Mouse (Mus musculus) testis, adult 2 months (tissue): ENCODE data around the gene Tcea3. TPM values are rescaled to one million over a fixed set of nuclear protein-coding genes. Genes with fewer than 3 reads are reported as not detected.

Experiments
- H3K27ac ChIP-seq: fragments of 200-500 bp; 2 replicates; pipeline ENCODE4 v1.5.1; 2012; ENCODE audit warnings: low read depth, low read length; ENCODE audit not compliant: control insufficient read depth, insufficient read depth
- H3K27me3 ChIP-seq: fragments of 200-500 bp; 2 replicates; pipeline ENCODE4 v1.6.1; 2012; ENCODE audit warnings: mild to moderate bottlenecking, low read length, moderate library complexity; ENCODE audit not compliant: control insufficient read depth, insufficient read depth
- H3K36me3 ChIP-seq: fragments of 200-500 bp; 2 replicates; pipeline ENCODE4 v1.6.1; 2012; ENCODE audit warnings: mild to moderate bottlenecking, low read length; ENCODE audit not compliant: control insufficient read depth, insufficient read depth
- H3K4me1 ChIP-seq: fragments of 200-500 bp; 2 replicates; pipeline ENCODE4 v1.6.1; 2012; ENCODE audit warnings: low read length; ENCODE audit not compliant: control insufficient read depth, insufficient read depth
- H3K4me3 ChIP-seq: fragments of 200-500 bp; 2 replicates; pipeline ENCODE4 v1.5.1; 2012; ENCODE audit warnings: low read depth, mild to moderate bottlenecking, low read length, moderate library complexity, mixed read lengths; ENCODE audit not compliant: control insufficient read depth
- CTCF ChIP-seq: fragments of 200-500 bp; IDR thresholded peaks from 2 replicates; pipeline ENCODE4 v1.5.1; 2012; ENCODE audit warnings: low read depth, mild to moderate bottlenecking, inconsistent platforms, low read length, moderate library complexity; ENCODE audit not compliant: control insufficient read depth, insufficient read depth, insufficient replicate concordance
- POLR2A ChIP-seq: fragments of 200-500 bp; IDR thresholded peaks from 2 replicates; pipeline ENCODE4 v1.6.1; 2012; ENCODE audit warnings: low read depth, mild to moderate bottlenecking, inconsistent platforms, low read length, moderate library complexity; ENCODE audit not compliant: control insufficient read depth
- polyA plus RNA-seq: library from polyadenylated mRNA; depleted of rRNA; stranded (reverse); fragments of >200 nt; gene quantifications from 2 replicates; pipeline ENCODE4 v1.2.3, GENCODE M21; 2012

The Tcea3 gene
- polyA plus RNA-seq, 1 experiment = 0.49 TPM

- H3K4me1 ChIP-seq = peaks cover 17% of the 10 kb centered on the region
- no peak overlapping the region for H3K4me3 ChIP-seq
- no peaks in the 10 kb centered on the region for H3K36me3 ChIP-seq
- TF ChIP-seq POLR2A = no peak
- TF ChIP-seq CTCF = peak; percentile 76
- no peak overlapping the region for H3K27ac ChIP-seq
- H3K27me3 ChIP-seq = no peaks in the 10 kb centered on the region
Measured at GRCm38 (mm10) chr4:136239622-136240021, 7.9 kb upstream of the Tcea3 start.

DNA sequence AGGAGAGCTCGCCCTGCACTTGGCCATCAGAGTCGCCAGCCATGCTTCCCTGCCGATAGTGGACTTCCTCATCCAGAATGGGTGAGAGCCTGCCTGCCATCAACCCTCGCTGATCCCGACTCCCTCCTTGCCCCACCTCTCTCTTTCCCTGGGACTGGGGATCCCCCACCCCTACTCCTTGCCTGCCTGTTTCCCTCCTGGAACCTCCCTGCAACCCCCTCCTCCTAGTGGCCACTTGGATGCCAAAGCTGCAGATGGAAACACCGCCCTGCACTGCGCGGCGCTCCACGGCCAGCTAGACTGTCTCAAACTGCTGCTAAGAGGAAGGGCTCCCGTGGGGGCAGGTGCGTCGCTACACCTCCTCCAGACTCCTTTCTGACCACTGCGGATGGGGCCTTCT is 7.4 kb upstream of the Tcea3 start:
- H3K4me3 ChIP-seq = no peak overlapping the region
- H3K27ac ChIP-seq = no peak overlapping the region
- no peaks in the 10 kb centered on the region for H3K36me3 ChIP-seq
- no peaks in the 10 kb centered on the region for H3K27me3 ChIP-seq
- no peak for TF ChIP-seq POLR2A
- no peak for TF ChIP-seq CTCF
- H3K4me1 ChIP-seq = peaks cover 17% of the 10 kb centered on the region

GRCm38 (mm10) chr4:136240955-136241354 is 6.6 kb upstream of the Tcea3 start:
- Histone ChIP-seq H3K4me1 (peaks cover 19% of the 10 kb centered on the region), H3K27ac (no peak overlapping the region), H3K27me3 (no peaks in the 10 kb centered on the region), H3K36me3 (no peaks in the 10 kb centered on the region), H3K4me3 (no peak overlapping the region)
- no peak for TF ChIP-seq POLR2A
- no peak for TF ChIP-seq CTCF

DNA sequence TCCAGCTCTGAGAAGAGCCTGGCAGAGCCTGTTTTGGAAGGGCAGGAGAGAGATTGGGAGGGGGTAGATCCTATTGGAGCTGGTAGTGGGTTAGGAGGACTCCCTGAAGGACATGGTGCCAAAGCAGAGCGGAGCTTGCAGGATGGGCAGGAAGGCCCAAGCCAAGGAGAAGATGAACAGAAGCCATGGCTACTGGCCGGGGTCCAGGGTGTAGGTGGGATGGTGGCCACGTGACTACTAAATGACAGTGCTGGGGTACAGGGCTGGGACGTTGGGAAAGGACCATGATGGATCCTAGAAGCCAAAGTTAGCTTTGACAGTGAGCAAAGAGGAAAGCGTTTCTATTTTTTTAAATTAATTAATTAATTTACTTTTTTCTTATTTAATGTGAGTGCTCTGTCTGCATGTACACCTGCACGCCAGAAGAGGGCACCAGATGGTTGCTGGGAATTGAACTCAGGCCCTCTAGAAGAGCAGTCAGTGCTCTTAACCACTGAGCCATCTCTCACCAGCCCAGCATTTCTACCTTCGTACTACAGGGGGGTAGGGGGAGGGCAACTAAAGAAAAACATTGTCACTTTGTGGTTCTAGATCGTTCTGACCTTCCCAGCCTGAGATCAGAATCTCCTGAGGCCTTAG is 5.3 kb upstream of the Tcea3 start:
- Histone ChIP-seq H3K27me3 (no peaks in the 10 kb centered on the region), H3K27ac (no peak overlapping the region), H3K4me3 (no peak overlapping the region), H3K36me3 (no peaks in the 10 kb centered on the region), H3K4me1 (peaks cover 23% of the 10 kb centered on the region)
- TF ChIP-seq CTCF (no peak; the same call in 1 of the 2 replicates), POLR2A (no peak)

DNA sequence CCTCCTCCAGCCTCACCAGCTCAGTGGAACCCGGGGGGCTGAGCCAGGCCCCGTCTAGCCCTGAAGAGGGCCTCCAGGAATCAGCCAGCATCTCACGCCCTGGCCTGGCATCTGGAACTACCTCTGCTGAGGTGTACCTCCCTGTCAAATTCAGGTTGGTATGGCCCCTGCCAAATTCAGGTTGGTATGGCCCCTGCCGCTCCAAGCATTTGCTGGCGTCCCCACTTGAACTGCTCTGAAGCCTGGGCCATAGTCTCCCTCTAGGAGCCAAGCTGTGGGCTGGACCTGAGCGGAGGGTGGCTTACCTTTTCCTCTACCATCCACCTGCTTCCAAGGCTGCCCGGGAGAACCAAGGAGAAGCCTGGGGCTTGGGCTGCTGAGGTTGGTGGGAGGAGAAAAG is 4.8 kb upstream of the Tcea3 start:
- TF ChIP-seq CTCF = no peak
- no peak for TF ChIP-seq POLR2A
- H3K4me1 ChIP-seq = peaks cover 28% of the 10 kb centered on the region

DNA sequence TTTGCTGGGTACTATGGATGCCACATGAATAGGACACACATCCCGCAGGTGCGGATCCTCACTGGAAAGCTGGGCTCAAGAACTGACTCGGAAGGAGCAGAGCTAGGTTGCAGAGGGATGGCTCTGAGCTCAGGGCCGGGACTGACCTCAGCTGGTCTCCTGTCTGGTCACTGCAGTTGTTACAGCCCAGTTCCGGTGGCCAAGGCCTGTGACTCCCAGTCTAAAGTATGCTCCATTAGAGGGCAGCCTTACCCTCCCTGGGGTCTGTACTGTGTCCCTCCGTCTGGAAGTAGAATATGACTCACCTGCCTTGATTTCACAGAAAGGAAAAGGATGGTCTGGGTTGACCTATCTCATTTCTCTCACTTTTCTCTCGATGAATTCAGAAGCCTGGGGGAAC is 3.3 kb upstream of the Tcea3 start:
- Histone ChIP-seq H3K36me3 (no peaks in the 10 kb centered on the region), H3K27me3 (no peaks in the 10 kb centered on the region; the same call in 1 of the 2 replicates), H3K4me3 (no peak overlapping the region), H3K27ac (no peak overlapping the region), H3K4me1 (peaks cover 24% of the 10 kb centered on the region)
- TF ChIP-seq CTCF (no peak), POLR2A (no peak)

More for the DNA sequence above, 4.8 kb upstream of the Tcea3 start:
- no peaks in the 10 kb centered on the region for H3K36me3 ChIP-seq
- H3K27ac ChIP-seq = no peak overlapping the region
- H3K27me3 ChIP-seq = no peaks in the 10 kb centered on the region
- no peak overlapping the region for H3K4me3 ChIP-seq

DNA sequence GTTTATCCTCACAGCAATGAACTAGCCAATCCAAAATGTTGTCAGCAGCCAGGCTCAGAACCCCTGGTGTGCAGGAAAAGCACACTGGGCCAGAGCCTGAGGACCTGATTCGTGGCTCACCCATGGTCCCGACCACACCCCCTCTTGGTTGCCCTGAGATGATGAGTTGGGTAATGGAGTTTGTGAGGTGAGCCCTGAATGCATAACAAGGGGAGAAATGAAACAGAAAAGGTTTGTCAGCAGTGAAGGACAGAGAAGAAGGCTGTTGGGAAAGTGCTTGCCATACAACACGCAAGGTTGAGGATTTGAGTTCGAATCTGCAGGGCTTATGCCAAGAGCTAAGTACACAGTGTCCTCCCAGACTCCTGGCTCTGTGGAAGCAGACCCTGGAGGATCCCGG is 1.8 kb upstream of the Tcea3 start:
- Histone ChIP-seq H3K27ac (no peak overlapping the region), H3K27me3 (no peaks in the 10 kb centered on the region; the same call in 1 of the 2 replicates), H3K4me3 (no peak overlapping the region), H3K4me1 (peaks cover 20% of the 10 kb centered on the region), H3K36me3 (no peaks in the 10 kb centered on the region)
- TF ChIP-seq CTCF = no peak
- no peak for TF ChIP-seq POLR2A

DNA sequence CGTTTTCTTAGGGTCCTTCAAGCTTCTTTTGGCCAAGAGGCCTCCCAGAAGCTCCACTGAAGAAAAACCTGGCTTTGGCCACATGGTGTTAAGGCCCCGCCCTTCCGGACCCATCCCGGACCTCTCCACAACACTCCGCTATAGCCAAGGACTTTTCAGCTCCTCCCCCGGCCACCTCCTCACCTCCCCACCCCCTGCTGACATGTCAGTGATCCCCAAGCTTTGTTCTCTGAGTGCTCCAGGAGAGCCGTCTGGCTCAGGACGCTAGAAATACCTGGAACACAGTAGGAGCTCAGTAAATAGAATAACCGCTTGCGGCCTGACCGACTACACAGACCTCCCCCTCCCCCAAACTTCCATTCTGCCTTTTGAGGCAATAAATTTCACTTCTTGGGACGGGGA is 960 bp upstream of the Tcea3 start:
- Histone ChIP-seq H3K36me3 (no peaks in the 10 kb centered on the region), H3K27me3 (no peaks in the 10 kb centered on the region; the same call in 1 of the 2 replicates), H3K27ac (no peak overlapping the region), H3K4me1 (peaks cover 20% of the 10 kb centered on the region), H3K4me3 (no peak overlapping the region)
- TF ChIP-seq CTCF (no peak), POLR2A (no peak)
